Mouse (Mus musculus) heart, adult 2 months (tissue): ENCODE measurements around the gene Psmb11.

Experiments
- CTCF ChIP-seq: fragments of 200-600 bp; IDR thresholded peaks from 2 replicates; pipeline ENCODE4 v1.8.1; 2022; ENCODE audit warnings: antibody characterized with exemption, mild to moderate bottlenecking, moderate library complexity
- EP300 ChIP-seq: fragments of 200-500 bp; IDR thresholded peaks from 2 replicates; pipeline ENCODE4 v1.6.1; 2011; ENCODE audit warnings: low read depth, low read length, control low read depth; ENCODE audit not compliant: insufficient read depth
- POLR2A ChIP-seq: fragments of 200-500 bp; IDR thresholded peaks from 2 replicates; pipeline ENCODE4 v1.6.1; 2011; ENCODE audit warnings: mild to moderate bottlenecking, low read depth, low read length, control low read depth; ENCODE audit not compliant: insufficient read depth

DNA sequence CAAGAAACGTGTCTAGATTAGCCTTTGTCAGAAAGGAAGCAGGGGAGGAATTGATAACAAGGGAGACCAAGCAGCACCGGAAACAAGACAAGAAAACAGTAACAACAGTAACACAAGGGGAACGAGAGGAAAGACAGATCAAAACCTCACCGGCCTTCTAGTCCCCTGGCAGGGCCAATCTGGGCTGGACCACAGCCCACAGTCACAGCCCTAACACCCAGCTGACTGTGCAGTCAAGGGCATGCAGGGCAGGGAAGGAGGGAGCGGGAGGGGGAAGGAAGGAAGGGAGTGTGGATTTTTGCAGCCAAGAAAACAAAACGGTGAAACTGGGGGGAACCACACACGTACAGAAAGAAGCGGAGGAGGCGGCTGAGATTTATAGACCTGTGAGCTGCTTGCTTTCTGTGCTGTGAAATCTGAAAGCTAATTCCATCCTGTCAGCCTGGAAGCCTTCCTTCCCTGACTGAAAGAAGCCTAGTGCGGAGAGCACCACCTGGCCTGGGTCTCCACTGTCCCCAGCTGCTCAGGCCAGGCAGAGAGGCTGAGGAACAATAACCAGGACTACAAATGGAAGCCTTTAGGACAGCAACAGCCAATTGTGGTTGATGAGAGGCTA lies 28.8 kb upstream of the Psmb11 start:
- no peak for TF ChIP-seq CTCF
- TF ChIP-seq EP300: 0 out of 2 replicates have a peak, but pooled peaks have one; percentile 8
- 0 out of 2 replicates have a peak, but pooled peaks have one; percentile 29 for TF ChIP-seq POLR2A
